Mouse (Mus musculus): ENCODE results near the gene Olfr446. TPM values are rescaled to one million over a fixed set of nuclear protein-coding genes. Genes with fewer than 3 reads are reported as not detected.

The Olfr446 gene
- polyA plus RNA-seq, 1 experiment, result not detected

- no peak within 1 kb of the TSS for H3ac ChIP-seq (ENCODE audit: control insufficient read depth, insufficient read length)
- H3K4me2 ChIP-seq (ENCODE audit: low read depth), result no peak within 1 kb of the TSS
- H3K4me3 ChIP-seq, result no peak within 1 kb of the TSS
- TF ChIP-seq MAX (IDR thresholded peaks at IDR 0.05; ENCODE audit: low read depth) (no peak), POLR2A (IDR thresholded peaks at IDR 0.05; ENCODE audit: insufficient read length, low read depth) (no peak), TCF3 (IDR thresholded peaks at IDR 0.05; ENCODE audit: insufficient read length, low read depth) (no peak), SRF (IDR thresholded peaks at IDR 0.05; ENCODE audit: control insufficient read depth, insufficient read length, low read depth) (no peak), CEBPB (IDR thresholded peaks at IDR 0.05; ENCODE audit: insufficient read depth, poor library complexity, severe bottlenecking) (no peak), REST (IDR thresholded peaks at IDR 0.05; ENCODE audit: insufficient read depth, insufficient read length) (no peak), MYOD1 (IDR thresholded peaks at IDR 0.05; ENCODE audit: control insufficient read depth in 1 of 3, insufficient read length in 2 of 3, low read depth in 2 of 3) (no peak), MYOG (IDR thresholded peaks at IDR 0.05; ENCODE audit: control insufficient read depth in 1 of 3, insufficient read depth in 1 of 3, insufficient read length in 2 of 3, low read depth in 2 of 3) (no peak)
- H3K27me3 ChIP-seq (ENCODE audit: control insufficient read depth, insufficient read depth, insufficient read length), result no peaks in the 10 kb centered on the region
- H3K79me2 ChIP-seq (ENCODE audit: control insufficient read depth, insufficient read depth), result no peaks in the 10 kb centered on the region
- no peaks in the 10 kb centered on the region for H3K36me3 ChIP-seq (ENCODE audit: control insufficient read depth, insufficient read depth)
Measured at GRCm38 (mm10) chr6:42948767-42949166, 27.6 kb downstream of the Olfr446 start, which contains the start of gene Olfr444. Olfr444 (plus strand) TSS chr6:42949067.

GRCm38 (mm10) chr6:42980377-42980776, 59.2 kb downstream of the Olfr446 start:
- Histone ChIP-seq H3ac (ENCODE audit: control insufficient read depth, insufficient read length) (no peak overlapping the region), H3K36me3 (ENCODE audit: control insufficient read depth, insufficient read depth) (no peaks in the 10 kb centered on the region), H3K4me2 (ENCODE audit: low read depth) (no peak overlapping the region), H3K4me3 (no peak overlapping the region), H3K79me2 (ENCODE audit: control insufficient read depth, insufficient read depth) (no peaks in the 10 kb centered on the region), H3K27me3 (ENCODE audit: control insufficient read depth, insufficient read depth, insufficient read length) (no peaks in the 10 kb centered on the region)
- TF ChIP-seq CEBPB (IDR thresholded peaks at IDR 0.05; ENCODE audit: insufficient read depth, poor library complexity, severe bottlenecking) (no peak), MYOD1 (IDR thresholded peaks at IDR 0.05; ENCODE audit: control insufficient read depth in 1 of 3, insufficient read length in 2 of 3, low read depth in 2 of 3) (no peak)

Other genes with a start within 250 kb of the Olfr446 start
- gene Tcaf1, start 211.3 kb upstream of the Olfr446 start, polyA plus RNA-seq (2012; fragmentation: generic; extraction: Trizol), result 15.9 TPM
- not detected for gene Olfr453, start 182.0 kb upstream of the Olfr446 start, polyA plus RNA-seq (2012; fragmentation: generic; extraction: Trizol)
- gene Olfr38, start 165.0 kb upstream of the Olfr446 start, polyA plus RNA-seq (2012; fragmentation: generic; extraction: Trizol), result not detected
- not detected for gene Olfr452, start 136.3 kb upstream of the Olfr446 start, polyA plus RNA-seq (2012; fragmentation: generic; extraction: Trizol)
- gene Olfr450, start 109.4 kb upstream of the Olfr446 start, polyA plus RNA-seq (2012; fragmentation: generic; extraction: Trizol), result not detected
- not detected for gene Olfr449, start 87.0 kb upstream of the Olfr446 start, polyA plus RNA-seq (2012; fragmentation: generic; extraction: Trizol)
- not detected for gene Olfr448, start 30.9 kb upstream of the Olfr446 start, polyA plus RNA-seq (2012; fragmentation: generic; extraction: Trizol)
- gene Olfr447, start 12.5 kb upstream of the Olfr446 start, polyA plus RNA-seq (2012; fragmentation: generic; extraction: Trizol), result not detected
- gene Olfr444, start 27.7 kb downstream of the Olfr446 start, polyA plus RNA-seq (2012; fragmentation: generic; extraction: Trizol), result not detected
- gene Olfr441, start 185.0 kb downstream of the Olfr446 start, polyA plus RNA-seq (2012; fragmentation: generic; extraction: Trizol), result not detected
- gene Olfr237-ps1, start 225.2 kb downstream of the Olfr446 start, polyA plus RNA-seq (2012; fragmentation: generic; extraction: Trizol), result not detected
- gene Olfr437, start 241.9 kb downstream of the Olfr446 start, polyA plus RNA-seq (2012; fragmentation: generic; extraction: Trizol), result not detected

All from myocyte (in vitro differentiated cells).